Mouse (Mus musculus): ENCODE data around the gene Hes1.

Gene Hes1

GRCm38 (mm10) chr16:30050767-30051490 lies 13.3 kb upstream of the Hes1 start:
- DNase-seq (ENCODE audit: low read depth), result no peak

- no peak for DNase-seq (ENCODE audit: low read depth)
Measured at GRCm38 (mm10) chr16:30052271-30052670, 11.9 kb upstream of the Hes1 start.

- DNase-seq (ENCODE audit: low read depth), result no peak
Measured at GRCm38 (mm10) chr16:30052839-30053511, 11.2 kb upstream of the Hes1 start.

GRCm38 (mm10) chr16:30054541-30054940 lies 9.6 kb upstream of the Hes1 start:
- DNase-seq (ENCODE audit: low read depth), result no peak

DNA sequence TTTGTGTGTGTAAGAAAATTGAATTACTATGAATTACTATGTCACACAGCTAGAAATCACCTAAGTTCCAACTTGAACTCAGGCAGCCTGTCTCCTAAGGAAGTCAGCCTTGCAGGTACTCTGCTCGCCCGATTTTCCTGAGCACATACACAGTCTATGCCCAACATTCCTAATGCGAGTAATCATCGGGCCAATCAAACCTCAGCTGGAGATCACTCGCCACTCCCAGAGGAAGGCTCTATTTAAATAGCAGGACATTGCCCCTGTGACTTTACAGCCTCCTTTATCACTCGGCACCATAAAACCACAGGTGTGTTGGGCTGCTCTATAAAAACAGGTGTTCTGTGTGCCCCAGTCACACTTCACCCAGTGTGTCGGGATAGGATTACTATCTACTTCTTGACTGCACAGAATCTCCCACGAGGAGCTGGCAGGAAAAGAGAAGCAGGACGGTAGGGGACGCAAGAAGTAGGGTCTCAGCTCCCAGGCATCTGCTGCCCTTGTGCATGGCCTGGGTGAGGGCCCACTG lies 8.8 kb upstream of the Hes1 start:
- no peak for DNase-seq (ENCODE audit: low read depth)

GRCm38 (mm10) chr16:30055927-30056326 lies 8.3 kb upstream of the Hes1 start:
- DNase-seq (ENCODE audit: low read depth), result no peak

DNA sequence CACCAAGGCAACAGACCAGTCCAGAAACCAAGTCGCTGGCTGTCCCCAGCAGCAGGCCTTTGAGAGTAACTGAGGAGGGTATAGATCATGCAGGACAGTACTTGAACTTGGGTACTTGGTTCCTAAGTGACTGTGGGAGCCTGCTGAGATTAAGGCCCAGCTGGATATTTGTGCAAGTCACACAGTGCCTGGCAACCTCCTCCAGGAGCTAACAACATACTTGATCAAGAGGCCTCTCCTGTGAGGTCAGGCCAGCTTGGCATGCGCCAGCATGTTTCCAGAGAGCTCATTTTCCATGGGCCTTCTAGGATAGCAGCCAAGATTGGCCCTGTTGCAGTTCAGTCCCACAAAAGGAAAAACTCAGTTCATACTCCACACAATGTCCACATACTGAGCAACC lies 7.3 kb upstream of the Hes1 start:
- DNase-seq (ENCODE audit: low read depth), result peak; percentile 92

GRCm38 (mm10) chr16:30058974-30059717 lies 5.0 kb upstream of the Hes1 start:
- peak; percentile 95 for DNase-seq (ENCODE audit: low read depth)

DNA sequence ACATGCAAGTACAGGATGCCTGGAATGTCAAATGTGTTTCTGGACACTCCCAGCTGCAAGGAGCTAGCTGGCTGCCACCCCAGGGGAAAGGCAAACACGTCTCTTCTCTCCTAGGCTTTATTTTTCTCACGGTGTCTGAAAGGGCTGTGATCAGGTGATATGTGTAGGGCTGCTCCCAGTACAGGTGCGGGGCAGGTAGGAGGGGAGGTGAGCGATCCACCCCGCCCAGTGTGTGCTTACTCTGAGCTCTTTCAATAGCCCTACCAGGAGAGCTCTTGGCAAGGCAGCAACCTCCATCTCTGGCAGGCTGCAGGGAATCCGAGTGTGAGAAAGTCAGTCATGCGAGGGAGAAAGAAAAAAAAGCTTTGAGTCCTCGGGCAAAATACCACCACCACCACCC lies 3.8 kb upstream of the Hes1 start:
- DNase-seq (ENCODE audit: low read depth), result peak; percentile 87

- no peak for DNase-seq (ENCODE audit: low read depth)
Measured at GRCm38 (mm10) chr16:30062242-30063030, 1.7 kb upstream of the Hes1 start.

DNA sequence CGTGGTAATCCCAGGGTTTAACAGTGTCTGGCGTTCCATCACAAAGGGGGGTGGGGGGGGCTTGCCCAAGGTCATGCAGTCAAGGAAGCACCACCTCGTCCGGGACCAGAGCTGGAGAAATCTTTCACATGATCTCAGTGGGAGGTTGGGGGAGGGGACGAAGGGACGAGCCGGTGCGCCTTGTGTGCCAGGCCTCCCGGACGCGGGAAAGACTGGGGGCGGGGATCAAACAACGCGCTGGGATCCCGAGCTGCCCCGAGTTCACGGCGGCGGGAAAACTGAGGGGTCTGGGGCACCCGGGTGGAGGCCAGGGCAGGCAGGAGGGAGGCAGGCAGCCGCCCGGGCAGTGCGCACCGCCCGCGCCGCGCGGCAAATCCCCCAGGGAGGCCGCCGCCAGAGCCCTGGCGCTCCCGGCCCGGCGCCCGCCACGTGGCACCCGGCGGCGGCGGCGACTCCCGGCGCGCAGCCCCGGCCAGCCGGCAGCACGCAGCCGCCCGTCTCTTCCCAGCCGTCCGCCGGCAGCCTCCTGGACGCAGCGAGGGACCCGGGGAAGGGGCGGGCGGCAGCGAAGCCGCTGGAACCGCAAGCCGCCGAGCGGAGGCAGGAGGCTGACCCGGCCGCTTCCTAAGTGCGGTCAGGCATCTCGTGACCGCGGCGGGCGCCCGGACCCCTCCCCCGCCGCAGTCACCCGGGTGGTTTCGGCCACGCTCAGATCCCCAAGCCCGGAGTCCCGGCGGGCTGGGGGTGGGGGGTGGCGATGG lies 883 bp upstream of the Hes1 start:
- peak; percentile 54 for DNase-seq (ENCODE audit: low read depth)

GRCm38 (mm10) chr16:30064613-30065012 lies 429 bp downstream of the Hes1 start:
- no peak for DNase-seq (ENCODE audit: low read depth)

- peak; percentile 97 for DNase-seq (ENCODE audit: low read depth)
Measured at GRCm38 (mm10) chr16:30065077-30065476, 893 bp downstream of the Hes1 start.

DNA sequence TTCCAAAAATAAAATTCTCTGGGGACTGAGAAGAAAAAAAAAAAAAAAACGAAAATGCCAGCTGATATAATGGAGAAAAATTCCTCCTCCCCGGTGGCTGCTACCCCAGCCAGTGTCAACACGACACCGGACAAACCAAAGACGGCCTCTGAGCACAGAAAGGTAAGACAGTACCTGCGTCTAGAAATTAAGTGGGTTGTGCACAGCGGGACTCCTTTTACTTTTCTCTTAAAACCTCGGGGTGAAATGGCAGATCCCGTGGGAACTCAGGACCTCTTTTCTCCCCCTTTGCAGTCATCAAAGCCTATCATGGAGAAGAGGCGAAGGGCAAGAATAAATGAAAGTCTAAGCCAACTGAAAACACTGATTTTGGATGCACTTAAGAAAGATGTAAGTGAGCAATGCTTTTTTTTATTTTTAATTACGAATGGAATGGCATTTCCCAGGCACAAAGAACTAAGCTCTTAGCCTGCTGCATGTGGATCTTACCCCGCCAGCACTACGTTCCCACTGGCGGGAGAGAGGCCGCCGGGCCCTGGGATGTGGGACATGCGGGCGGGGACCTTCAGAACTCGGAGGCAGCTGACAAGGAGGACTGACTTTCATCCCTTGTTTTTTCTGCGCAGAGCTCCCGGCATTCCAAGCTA lies 1.5 kb downstream of the Hes1 start:
- DNase-seq (ENCODE audit: low read depth), result peak; percentile 44

DNA sequence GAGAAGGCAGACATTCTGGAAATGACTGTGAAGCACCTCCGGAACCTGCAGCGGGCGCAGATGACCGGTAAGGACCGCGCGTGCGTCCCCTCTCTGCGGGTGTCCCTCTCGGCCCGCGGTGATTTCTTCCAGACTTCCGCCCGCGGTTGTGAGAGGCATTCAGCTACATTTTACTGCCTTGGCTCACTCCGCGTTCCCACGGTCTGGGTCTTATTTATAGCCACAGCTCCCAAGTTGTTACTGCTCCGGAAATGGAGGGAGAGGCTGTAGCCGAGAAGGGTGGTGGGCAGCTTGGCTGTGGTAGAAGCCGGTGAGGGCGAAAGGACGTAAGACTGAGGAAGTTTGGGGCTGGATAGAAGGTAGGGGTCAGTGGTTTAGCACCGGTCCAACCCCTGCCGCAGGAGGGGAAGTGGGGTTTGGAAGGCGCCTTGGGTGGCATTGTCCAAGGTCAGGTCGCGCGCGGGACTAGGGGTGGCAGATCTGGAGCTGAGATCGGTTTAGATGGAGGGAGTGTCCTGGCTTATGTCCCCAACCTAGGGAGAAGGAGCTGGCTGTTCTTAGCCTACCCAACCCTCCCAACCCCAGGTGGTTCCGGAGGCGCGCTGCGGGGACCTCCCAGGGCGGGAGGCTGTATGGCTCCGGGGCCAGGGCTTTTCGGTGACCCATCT lies 2.1 kb downstream of the Hes1 start:
- DNase-seq (ENCODE audit: low read depth), result no peak

DNA sequence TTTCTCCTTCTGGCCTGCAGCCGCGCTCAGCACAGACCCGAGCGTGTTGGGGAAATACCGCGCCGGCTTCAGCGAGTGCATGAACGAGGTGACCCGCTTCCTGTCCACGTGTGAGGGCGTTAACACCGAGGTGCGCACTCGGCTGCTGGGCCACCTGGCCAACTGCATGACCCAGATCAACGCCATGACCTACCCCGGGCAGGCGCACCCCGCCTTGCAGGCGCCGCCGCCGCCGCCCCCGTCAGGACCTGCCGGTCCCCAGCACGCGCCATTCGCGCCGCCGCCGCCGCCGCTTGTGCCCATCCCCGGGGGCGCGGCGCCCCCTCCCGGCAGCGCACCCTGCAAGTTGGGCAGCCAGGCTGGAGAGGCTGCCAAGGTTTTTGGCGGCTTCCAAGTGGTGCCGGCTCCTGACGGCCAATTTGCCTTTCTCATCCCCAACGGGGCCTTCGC lies 2.7 kb downstream of the Hes1 start:
- peak; percentile 40 for DNase-seq (ENCODE audit: low read depth)

- peak; percentile 87 for DNase-seq (ENCODE audit: low read depth)
Measured at GRCm38 (mm10) chr16:30068041-30069020, 4.1 kb downstream of the Hes1 start.

- DNase-seq (ENCODE audit: low read depth), result peak; percentile 54
Measured at GRCm38 (mm10) chr16:30069580-30069949, 5.4 kb downstream of the Hes1 start.

Measured in fibroblast of lung, adult 2 months (primary cell).